Mouse (Mus musculus) liver, adult (tissue): ENCODE results near the gene Tapt1.

Experiments
- GATA4 ChIP-seq: IDR thresholded peaks from 2 replicates; pipeline ENCODE4 v1.6.1; 2014; ENCODE audit warnings: mild to moderate bottlenecking, low read length; ENCODE audit not compliant: insufficient replicate concordance

Tapt1 gene

GRCm38 (mm10) chr5:44215118-44215517, 11.3 kb downstream of the Tapt1 start:
- no peak for TF ChIP-seq GATA4

DNA sequence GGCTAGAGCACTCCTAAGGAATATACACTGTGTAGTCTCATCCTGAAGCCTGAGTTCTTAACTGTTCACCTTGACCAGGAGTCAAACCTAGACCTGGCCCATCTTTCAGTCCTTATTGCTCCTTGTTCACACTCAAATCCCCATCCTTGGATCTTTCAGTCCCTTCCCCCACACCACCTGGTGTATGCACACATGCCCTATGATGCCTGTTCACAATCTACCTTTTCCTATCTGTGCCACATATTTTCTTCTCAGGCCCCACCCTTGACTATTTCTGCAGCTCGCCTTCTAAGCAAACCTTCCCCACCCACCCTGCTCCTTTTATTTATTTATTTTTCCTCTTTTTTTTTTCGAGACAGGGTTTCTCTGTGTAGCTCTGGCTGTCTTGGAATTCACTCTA, 12.4 kb downstream of the Tapt1 start:
- TF ChIP-seq GATA4, result no peak

GRCm38 (mm10) chr5:44213391-44213790, 13.0 kb downstream of the Tapt1 start:
- TF ChIP-seq GATA4, result no peak

DNA sequence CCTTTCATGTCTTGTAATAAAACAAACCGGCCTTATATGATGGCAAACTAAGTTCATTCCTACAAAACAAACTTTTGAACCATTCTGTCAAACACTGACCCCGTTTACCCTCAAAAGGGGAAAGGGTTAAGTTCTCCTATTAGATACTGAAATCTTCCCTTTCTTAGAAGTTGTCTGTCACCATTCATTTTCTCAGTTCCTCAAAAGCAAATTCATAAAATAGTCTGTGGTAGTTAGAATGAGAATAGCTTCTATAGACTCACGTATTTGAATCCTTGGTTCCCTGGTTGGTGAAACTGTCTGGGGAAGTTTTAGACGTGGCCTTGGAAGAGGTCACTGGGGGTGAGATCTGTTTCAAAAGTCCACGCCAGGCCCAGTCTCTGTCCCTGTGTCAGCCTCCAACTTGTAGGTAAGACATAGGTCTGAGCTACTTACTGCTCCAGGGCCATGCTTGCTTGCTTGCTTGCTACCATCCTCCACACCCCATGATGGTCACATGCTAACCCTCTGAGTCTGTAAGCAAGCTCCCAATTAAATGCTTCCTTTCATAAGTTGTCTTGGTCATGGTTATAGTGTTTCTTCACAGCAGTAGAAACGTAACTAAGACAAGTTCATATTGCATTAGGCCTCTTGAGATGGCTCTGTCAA, 14.5 kb downstream of the Tapt1 start:
- no peak for TF ChIP-seq GATA4

DNA sequence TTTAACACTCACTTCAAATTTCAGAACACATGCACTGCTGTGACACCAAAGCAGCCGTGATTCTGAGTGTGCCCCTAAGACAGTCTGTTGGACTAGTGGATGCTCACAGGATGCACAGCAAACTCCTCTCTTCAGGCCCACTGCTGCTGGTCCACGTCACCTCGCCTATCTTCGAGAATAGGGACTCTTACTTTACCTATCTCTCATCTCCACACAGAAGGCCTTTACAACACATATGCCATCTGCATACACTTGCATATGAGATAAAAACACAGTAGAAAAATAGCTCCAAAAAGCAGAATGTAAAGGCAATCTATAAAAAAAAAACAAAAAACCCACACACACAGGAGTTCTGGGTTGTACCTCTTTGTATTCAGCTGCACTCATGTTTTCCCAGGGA, 19.1 kb downstream of the Tapt1 start:
- TF ChIP-seq GATA4, result no peak

- TF ChIP-seq GATA4, result no peak
These were observed 19.8 kb downstream of the Tapt1 start for GRCm38 (mm10) chr5:44206651-44207050.

DNA sequence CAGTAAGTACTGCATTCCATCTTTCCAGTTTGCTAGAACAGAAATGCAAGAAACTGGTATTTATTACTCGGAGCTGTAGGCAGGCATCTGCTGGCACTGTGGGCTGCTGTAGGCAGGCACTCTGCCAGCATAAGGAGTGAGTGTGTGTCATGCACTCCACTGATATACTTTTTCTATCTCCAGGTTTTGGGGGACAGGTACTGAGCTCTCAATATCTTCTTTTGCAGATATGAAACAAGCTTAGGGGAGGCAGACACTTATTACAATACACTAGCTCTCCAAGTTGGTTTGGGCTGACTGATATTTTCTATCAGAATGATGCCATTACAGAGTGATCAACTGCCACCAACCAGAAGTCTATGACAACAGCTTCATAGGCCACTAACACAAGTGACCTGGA, 23.0 kb downstream of the Tapt1 start:
- TF ChIP-seq GATA4, result no peak

GRCm38 (mm10) chr5:44201665-44202064, 24.8 kb downstream of the Tapt1 start:
- TF ChIP-seq GATA4, result no peak

DNA sequence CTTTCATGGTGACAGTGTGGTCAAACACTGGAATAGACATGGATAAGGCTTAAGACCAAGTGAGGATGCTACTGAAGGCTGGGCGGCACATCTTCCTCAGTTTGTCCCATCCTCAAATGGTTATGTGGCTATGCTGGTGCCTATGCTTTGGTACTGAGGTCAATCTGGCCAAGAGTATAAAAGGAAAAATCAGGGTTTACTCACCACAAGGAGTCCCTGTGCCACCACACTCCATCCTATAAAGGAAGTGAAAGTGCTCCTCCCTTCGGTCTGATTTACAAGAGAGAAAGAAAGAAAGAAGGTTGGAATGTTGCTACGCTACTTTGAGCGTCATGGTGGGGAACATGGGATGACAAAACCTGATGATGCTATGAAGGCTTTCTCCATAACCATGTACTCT, 27.3 kb downstream of the Tapt1 start:
- no peak for TF ChIP-seq GATA4

DNA sequence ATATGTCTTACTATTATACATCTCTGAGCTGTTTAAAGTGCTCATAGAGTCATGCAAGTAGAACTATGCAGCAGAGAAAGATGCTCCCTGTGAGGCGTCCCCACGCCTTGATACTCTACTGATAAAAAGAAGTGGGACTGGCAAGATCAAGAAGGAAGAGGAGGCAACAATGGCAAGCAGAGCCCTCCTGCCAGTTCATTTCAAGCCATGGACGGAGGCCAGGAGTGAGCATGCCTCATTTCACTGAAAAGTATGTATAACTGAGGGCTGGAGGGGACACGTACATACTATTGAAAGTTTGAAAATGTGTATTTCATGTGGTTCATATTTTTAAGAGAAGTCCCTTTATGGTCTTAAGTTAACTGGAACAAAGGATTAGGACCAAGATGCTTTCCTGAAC, 28.0 kb downstream of the Tapt1 start:
- no peak for TF ChIP-seq GATA4

DNA sequence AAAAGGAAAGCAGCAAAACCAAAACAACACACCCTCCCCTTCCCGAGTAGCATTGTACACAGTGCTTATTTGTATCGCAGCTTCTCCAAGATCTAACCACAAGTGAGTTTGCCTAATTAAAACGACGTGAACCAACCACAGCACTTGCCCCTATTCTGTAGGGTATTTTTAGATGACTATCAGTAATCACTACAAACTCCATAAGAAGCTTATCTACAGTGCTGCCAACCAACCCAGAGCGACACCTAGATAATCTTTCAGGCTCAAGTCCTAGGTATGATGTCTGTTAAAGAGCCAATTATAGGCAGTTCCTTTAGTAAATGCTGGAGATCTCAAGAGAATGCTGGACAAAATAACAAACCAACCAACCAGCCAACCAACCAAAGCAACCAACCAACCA, 28.6 kb downstream of the Tapt1 start:
- TF ChIP-seq GATA4, result no peak

- no peak for TF ChIP-seq GATA4
These were observed 30.3 kb downstream of the Tapt1 start for GRCm38 (mm10) chr5:44196167-44196566.

DNA sequence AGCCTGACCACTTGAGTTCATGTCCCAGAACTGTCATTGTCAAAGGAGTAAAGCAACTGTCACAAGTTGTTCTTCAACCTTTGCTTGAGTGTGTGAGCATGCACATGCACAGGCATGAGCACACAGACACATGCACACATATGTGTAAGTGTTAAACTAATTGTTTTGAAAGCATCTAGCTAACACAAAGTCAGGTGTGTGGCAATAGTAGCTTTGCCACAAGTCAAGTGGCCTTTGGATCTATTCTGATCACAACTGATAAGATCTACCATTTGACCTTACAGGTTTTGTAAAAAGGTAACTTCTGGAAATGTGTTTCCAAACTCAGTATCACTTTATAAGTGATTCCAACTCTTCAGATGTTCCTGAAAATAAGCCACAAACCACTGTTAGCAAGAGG, 39.1 kb downstream of the Tapt1 start:
- no peak for TF ChIP-seq GATA4

- TF ChIP-seq GATA4, result no peak
These were observed 44.8 kb downstream of the Tapt1 start for GRCm38 (mm10) chr5:44181669-44182068.

DNA sequence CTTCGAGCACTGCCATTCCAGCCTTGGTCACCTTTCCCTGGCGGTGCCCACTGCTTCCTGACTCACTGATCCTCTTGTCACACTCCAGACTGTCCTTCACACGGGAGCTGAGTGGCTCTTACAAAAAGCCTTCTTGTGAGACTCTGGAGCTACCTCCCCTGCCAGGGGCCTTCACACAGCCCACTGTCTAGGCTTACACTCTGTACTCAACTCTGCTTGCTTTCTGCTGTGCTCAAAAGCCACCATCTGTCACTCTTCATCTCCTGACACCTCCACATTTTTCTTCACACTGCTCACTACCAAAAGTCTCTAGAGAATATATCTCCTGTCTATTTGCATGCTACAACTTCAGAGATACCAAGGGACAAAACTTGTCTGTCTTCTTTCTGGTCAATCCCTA, 46.0 kb downstream of the Tapt1 start:
- no peak for TF ChIP-seq GATA4

DNA sequence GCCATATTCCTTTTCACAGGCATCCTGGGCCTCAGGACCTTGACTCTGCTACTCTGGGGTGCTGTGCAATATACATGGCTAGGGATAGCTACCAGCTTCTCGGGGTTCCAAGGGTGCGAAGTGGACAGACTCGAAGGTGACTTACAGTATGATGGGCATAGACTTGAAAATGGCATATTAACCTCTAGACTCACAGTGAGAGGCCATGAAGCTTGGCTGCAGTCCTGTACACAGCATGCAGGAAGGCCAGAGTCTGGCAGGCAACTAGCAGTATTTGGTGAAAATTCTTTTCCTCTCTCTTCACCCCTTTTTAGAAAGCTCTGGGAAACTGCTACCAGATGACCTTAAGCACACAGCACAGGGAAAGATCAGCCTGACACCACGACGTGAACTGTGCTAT, 52.4 kb downstream of the Tapt1 start:
- TF ChIP-seq GATA4, result no peak

- TF ChIP-seq GATA4, result no peak
These were observed 59.6 kb downstream of the Tapt1 start for GRCm38 (mm10) chr5:44166866-44167265.
